Mouse (Mus musculus): Measurements from ENCODE around the gene Ppp5c. TPM values are rescaled to one million over a fixed set of nuclear protein-coding genes. Genes with fewer than 3 reads are reported as not detected.

Ppp5c gene
- polyA plus RNA-seq, 1 experiment from 2014 or later, result 117 TPM

- H3K27ac ChIP-seq (ENCODE audit: low read depth), result no peak overlapping the region
- no peaks in the 10 kb centered on the region for H3K9me3 ChIP-seq (ENCODE audit: low read depth, low read length)
- peaks cover 63% of the 10 kb centered on the region for H3K36me3 ChIP-seq (ENCODE audit: insufficient read depth)
- peak; percentile 84 for TF ChIP-seq CTCF (IDR thresholded peaks at IDR 0.05; ENCODE audit: low read depth)
- DNase-seq, result peak; percentile 85
- H3K4me2 ChIP-seq, result no peak overlapping the region
- H3K9ac ChIP-seq, result no peak overlapping the region
- no peak overlapping the region for H3K4me3 ChIP-seq (ENCODE audit: low read depth, low read length)
- no peaks in the 10 kb centered on the region for H3K4me1 ChIP-seq (ENCODE audit: insufficient read depth)
- ATAC-seq (ENCODE audit: insufficient read depth), result peak; percentile 9; the same call in 1 of the 2 replicates
- no peaks in the 10 kb centered on the region for H3K27me3 ChIP-seq (ENCODE audit: insufficient read depth, low read length)
- 15% methylated on average over 16 of the region's 17 CpGs for WGBS
Measured at GRCm38 (mm10) chr7:17050933-17051594, 23.3 kb upstream of the Ppp5c start.

- H3K27me3 ChIP-seq (ENCODE audit: insufficient read depth, low read length), result no peaks in the 10 kb centered on the region
- H3K4me3 ChIP-seq (ENCODE audit: low read depth, low read length), result no peak overlapping the region
- WGBS, result 53% methylated on average over 11 of the region's 11 CpGs
- DNase-seq (no peak), ATAC-seq (ENCODE audit: insufficient read depth) (no peak)
- no peaks in the 10 kb centered on the region for H3K9me3 ChIP-seq (ENCODE audit: low read depth, low read length)
- no peak for TF ChIP-seq CTCF (IDR thresholded peaks at IDR 0.05; ENCODE audit: low read depth)
- H3K9ac ChIP-seq, result no peak overlapping the region
- peaks cover 63% of the 10 kb centered on the region for H3K36me3 ChIP-seq (ENCODE audit: insufficient read depth)
- no peaks in the 10 kb centered on the region for H3K4me1 ChIP-seq (ENCODE audit: insufficient read depth)
- H3K27ac ChIP-seq (ENCODE audit: low read depth), result no peak overlapping the region
- no peak overlapping the region for H3K4me2 ChIP-seq
Measured at GRCm38 (mm10) chr7:17050491-17050890, 22.8 kb upstream of the Ppp5c start.

GRCm38 (mm10) chr7:17048431-17049190 is 20.9 kb upstream of the Ppp5c start:
- Histone ChIP-seq H3K27ac (ENCODE audit: low read depth) (no peak overlapping the region), H3K4me2 (no peak overlapping the region), H3K4me3 (ENCODE audit: low read depth, low read length) (no peak overlapping the region), H3K27me3 (ENCODE audit: insufficient read depth, low read length) (no peaks in the 10 kb centered on the region), H3K9ac (no peak overlapping the region), H3K36me3 (ENCODE audit: insufficient read depth) (peaks cover 65% of the 10 kb centered on the region), H3K4me1 (ENCODE audit: insufficient read depth) (no peaks in the 10 kb centered on the region), H3K9me3 (ENCODE audit: low read depth, low read length) (no peaks in the 10 kb centered on the region)
- ATAC-seq (ENCODE audit: insufficient read depth), result no peak
- WGBS, result 81% methylated on average over 10 of the region's 10 CpGs
- DNase-seq, result no peak
- TF ChIP-seq CTCF (IDR thresholded peaks at IDR 0.05; ENCODE audit: low read depth), result no peak

- Histone ChIP-seq H3K36me3 (ENCODE audit: insufficient read depth) (peaks cover 71% of the 10 kb centered on the region), H3K4me2 (no peak overlapping the region), H3K27ac (ENCODE audit: low read depth) (no peak overlapping the region), H3K4me1 (ENCODE audit: insufficient read depth) (no peaks in the 10 kb centered on the region), H3K9ac (no peak overlapping the region), H3K27me3 (ENCODE audit: insufficient read depth, low read length) (no peaks in the 10 kb centered on the region), H3K4me3 (ENCODE audit: low read depth, low read length) (no peak overlapping the region), H3K9me3 (ENCODE audit: low read depth, low read length) (no peaks in the 10 kb centered on the region)
- DNase-seq (no peak), ATAC-seq (ENCODE audit: insufficient read depth) (no peak)
- TF ChIP-seq CTCF (IDR thresholded peaks at IDR 0.05; ENCODE audit: low read depth), result no peak
- 87% methylated on average over 5 of the region's 5 CpGs for whole genome bisulfite sequencing
Measured at GRCm38 (mm10) chr7:17047041-17047682, 19.4 kb upstream of the Ppp5c start.

- H3K9me3 ChIP-seq (ENCODE audit: low read depth, low read length), result no peaks in the 10 kb centered on the region
- H3K9ac ChIP-seq, result no peak overlapping the region
- 60% methylated on average over 1 of the region's 1 CpGs for WGBS
- no peaks in the 10 kb centered on the region for H3K4me1 ChIP-seq (ENCODE audit: insufficient read depth)
- H3K4me2 ChIP-seq, result no peak overlapping the region
- ATAC-seq (ENCODE audit: insufficient read depth), result no peak
- no peak overlapping the region for H3K4me3 ChIP-seq (ENCODE audit: low read depth, low read length)
- TF ChIP-seq CTCF (IDR thresholded peaks at IDR 0.05; ENCODE audit: low read depth), result no peak
- H3K36me3 ChIP-seq (ENCODE audit: insufficient read depth), result peaks cover 70% of the 10 kb centered on the region
- H3K27me3 ChIP-seq (ENCODE audit: insufficient read depth, low read length), result no peaks in the 10 kb centered on the region
- no peak for DNase-seq
- H3K27ac ChIP-seq (ENCODE audit: low read depth), result no peak overlapping the region
Measured at GRCm38 (mm10) chr7:17045743-17046142, 18.0 kb upstream of the Ppp5c start.

- H3K27me3 ChIP-seq (ENCODE audit: insufficient read depth, low read length), result no peaks in the 10 kb centered on the region
- TF ChIP-seq CTCF (IDR thresholded peaks at IDR 0.05; ENCODE audit: low read depth), result no peak
- no peak overlapping the region for H3K4me3 ChIP-seq (ENCODE audit: low read depth, low read length)
- H3K9me3 ChIP-seq (ENCODE audit: low read depth, low read length), result no peaks in the 10 kb centered on the region
- H3K27ac ChIP-seq (ENCODE audit: low read depth), result no peak overlapping the region
- H3K9ac ChIP-seq, result no peak overlapping the region
- WGBS, result 92% methylated on average over 7 of the region's 7 CpGs
- H3K4me2 ChIP-seq, result no peak overlapping the region
- no peaks in the 10 kb centered on the region for H3K4me1 ChIP-seq (ENCODE audit: insufficient read depth)
- ATAC-seq (ENCODE audit: insufficient read depth), result no peak
- no peak for DNase-seq
- peaks cover 91% of the 10 kb centered on the region for H3K36me3 ChIP-seq (ENCODE audit: insufficient read depth)
Measured at GRCm38 (mm10) chr7:17039373-17039772, 11.6 kb upstream of the Ppp5c start.

All from lung, embryonic 14.5 days (tissue).